Mouse (Mus musculus) CH12.LX (cell line): ENCODE measurements around the gene Sec24c. TPM values are rescaled to one million over a fixed set of nuclear protein-coding genes. Genes with fewer than 3 reads are reported as not detected.
A peak's percentile ranks its signal among the peaks of the same experiment; 100 is the strongest.

Experiments
- DNase-seq: peaks from one replicate; pipeline ENCODE4 v3.0.0-alpha.2; 2013; ENCODE audit errors: extremely low read depth
- H3K27ac ChIP-seq: 2 replicates; pipeline ENCODE4 v1.5.1; 2012; ENCODE audit warnings: low read depth, mild to moderate bottlenecking, control low read depth, moderate library complexity; ENCODE audit not compliant: insufficient read depth
- H3K27me3 ChIP-seq: replicated peaks from 2 replicates; pipeline ENCODE3; 2012; ENCODE audit warnings: inconsistent platforms
- H3K36me3 ChIP-seq, 2 experiments: replicated peaks in 1 of 2; 2 replicates each; pipeline versions ENCODE3 to v1.6.1; 2012; ENCODE audit warnings: inconsistent platforms in 1 of 2, low read length in 1 of 2, mild to moderate bottlenecking in 1 of 2, mixed read lengths in 1 of 2, moderate library complexity in 1 of 2; ENCODE audit not compliant: control insufficient read depth in 1 of 2, insufficient read depth in 1 of 2
- H3K4me1 ChIP-seq, 2 experiments: 2 replicates each; pipeline ENCODE4 v1.6.1; 2012; ENCODE audit warnings: inconsistent platforms in 1 of 2, moderate library complexity in 1 of 2; ENCODE audit not compliant: insufficient read depth in 2 of 2, control insufficient read depth in 1 of 2
- H3K4me2 ChIP-seq: 2 replicates; pipeline ENCODE4 v1.6.1; 2012; ENCODE audit warnings: low read depth, mild to moderate bottlenecking, control low read depth; ENCODE audit not compliant: poor library complexity, insufficient read depth, severe bottlenecking
- H3K4me3 ChIP-seq, 3 experiments: fragments of 150-350 bp in 1 of 3; sonication (generic) in 1 of 3; replicated peaks in 1 of 3; 2 replicates each; pipeline versions ENCODE3 to v1.5.1; 2011 to 2012; ENCODE audit warnings: low read depth in 2 of 3, low read length in 2 of 3, mild to moderate bottlenecking in 2 of 3, moderate library complexity in 2 of 3, control low read depth in 1 of 3, improper control_type of control experiment in 1 of 3, inconsistent platforms in 1 of 3, mixed read lengths in 1 of 3; ENCODE audit not compliant: poor library complexity in 1 of 3
- H3K79me2 ChIP-seq: replicated peaks from 2 replicates; pipeline ENCODE4 v1.6.1; 2012; ENCODE audit warnings: mild to moderate bottlenecking, moderate library complexity; ENCODE audit not compliant: control insufficient read depth, poor library complexity, insufficient read depth, severe bottlenecking; ENCODE audit errors: extremely low read depth
- H3K9ac ChIP-seq: 2 replicates; pipeline ENCODE4 v1.6.1; 2012; ENCODE audit warnings: low read depth, mild to moderate bottlenecking, control low read depth, moderate library complexity; ENCODE audit not compliant: insufficient read depth
- H3K9me3 ChIP-seq: replicated peaks from 2 replicates; pipeline ENCODE3; 2012; ENCODE audit warnings: low read length, inconsistent platforms, mixed read lengths
- CHD2 ChIP-seq: IDR thresholded peaks from 2 replicates; pipeline ENCODE4 v1.6.1; 2011; ENCODE audit warnings: low read length, improper control_type of control experiment
- E2F4 ChIP-seq: IDR thresholded peaks from 2 replicates; pipeline ENCODE4 v1.6.1; 2011; ENCODE audit warnings: low read depth, low read length, improper control_type of control experiment; ENCODE audit not compliant: insufficient replicate concordance
- ELF1 ChIP-seq: IDR thresholded peaks from 2 replicates; pipeline ENCODE4 v1.6.1; 2014; ENCODE audit warnings: low read depth, mild to moderate bottlenecking, inconsistent platforms, low read length, improper control_type of control experiment
- ETS1 ChIP-seq: conservative IDR thresholded peaks from 2 replicates; pipeline ENCODE4 v1.6.1; 2012; ENCODE audit warnings: low read depth, mild to moderate bottlenecking, inconsistent platforms, low read length, improper control_type of control experiment, moderate library complexity
- HCFC1 ChIP-seq: IDR thresholded peaks from 2 replicates; pipeline ENCODE4 v1.6.1; 2012; ENCODE audit warnings: low read depth, mild to moderate bottlenecking, inconsistent platforms, low read length, improper control_type of control experiment
- MAX ChIP-seq: IDR thresholded peaks from 2 replicates; pipeline ENCODE4 v1.6.1; 2011; ENCODE audit warnings: low read length, improper control_type of control experiment
- MAZ ChIP-seq: IDR thresholded peaks from 2 replicates; pipeline ENCODE4 v1.6.1; 2012; ENCODE audit warnings: low read depth, mild to moderate bottlenecking, inconsistent platforms, low read length, improper control_type of control experiment, moderate library complexity
- MEF2A ChIP-seq: IDR thresholded peaks from 2 replicates; pipeline ENCODE4 v1.6.1; 2014; ENCODE audit warnings: low read depth, mild to moderate bottlenecking, inconsistent platforms, low read length, improper control_type of control experiment, borderline replicate concordance
- MXI1 ChIP-seq: IDR thresholded peaks from 2 replicates; pipeline ENCODE4 v1.6.1; 2011; ENCODE audit warnings: mild to moderate bottlenecking, low read depth, low read length, improper control_type of control experiment
- MYC ChIP-seq: IDR thresholded peaks from 2 replicates; pipeline ENCODE4 v1.6.1; 2011; ENCODE audit warnings: low read depth, mild to moderate bottlenecking, improper control_type of control experiment, low read length
- NELFE ChIP-seq: IDR thresholded peaks from 2 replicates; pipeline ENCODE4 v1.6.1; 2011; ENCODE audit warnings: low read depth, low read length, improper control_type of control experiment
- POLR2A ChIP-seq: IDR thresholded peaks from 2 replicates; pipeline ENCODE4 v1.6.1; 2011; ENCODE audit warnings: low read depth, mild to moderate bottlenecking, improper control_type of control experiment, low read length
- POLR2AphosphoS2 ChIP-seq: IDR thresholded peaks from 2 replicates; pipeline ENCODE4 v1.6.1; 2011; ENCODE audit warnings: low read depth, low read length, improper control_type of control experiment
- TCF12 ChIP-seq: IDR thresholded peaks from 2 replicates; pipeline ENCODE4 v1.6.1; 2014; ENCODE audit warnings: low read depth, mild to moderate bottlenecking, inconsistent platforms, low read length, improper control_type of control experiment
- UBTF ChIP-seq: IDR thresholded peaks from 2 replicates; pipeline ENCODE4 v1.6.1; 2012; ENCODE audit warnings: low read depth, mild to moderate bottlenecking, inconsistent platforms, low read length, improper control_type of control experiment, moderate library complexity
- USF1 ChIP-seq: IDR thresholded peaks from 2 replicates; pipeline ENCODE4 v1.6.1; 2014; ENCODE audit warnings: low read depth, mild to moderate bottlenecking, inconsistent platforms, low read length, improper control_type of control experiment
- USF2 ChIP-seq: conservative IDR thresholded peaks from 2 replicates; pipeline ENCODE4 v1.6.1; 2011; ENCODE audit warnings: low read depth, low read length, improper control_type of control experiment
- dilution Hi-C: fragments of 300-500 bp; cut with MboI; formaldehyde crosslinking; loops from 2 replicates; pipeline ENCODE4 v1.14.3; 2020; ENCODE audit warnings: low sequenced_read_pairs; ENCODE audit not compliant: extremely low pct_unique_long_range_greater_than_20kb, extremely low pct_ligation_motif_present
- in situ Hi-C: fragments of 300-500 bp; cut with MboI; formaldehyde crosslinking; loops from 3 replicates; pipeline ENCODE4 v1.14.3; 2019; ENCODE audit warnings: low sequenced_read_pairs, low pct_ligation_motif_present, low pct_unique_long_range_greater_than_20kb, mixed read lengths
- polyA plus RNA-seq: library from polyadenylated mRNA; unstranded; fragments of >175 nt; gene quantifications from 2 replicates; pipeline ENCODE4 v1.2.1, GENCODE M21; 2012; ENCODE audit warnings: low read depth; ENCODE audit not compliant: insufficient read length
- total RNA-seq, 2 experiments: library from RNA; depleted of rRNA; stranded (reverse); fragments of 300-350 nt in 1 of 2; fragments of >200 nt in 1 of 2; gene quantifications; 2 replicates each; pipeline ENCODE4 v1.2.3; 2012 to 2014

The Sec24c gene
- total and polyA plus RNA-seq, 3 experiments, result 51.2 to 122 (median 95.9) TPM

DNA sequence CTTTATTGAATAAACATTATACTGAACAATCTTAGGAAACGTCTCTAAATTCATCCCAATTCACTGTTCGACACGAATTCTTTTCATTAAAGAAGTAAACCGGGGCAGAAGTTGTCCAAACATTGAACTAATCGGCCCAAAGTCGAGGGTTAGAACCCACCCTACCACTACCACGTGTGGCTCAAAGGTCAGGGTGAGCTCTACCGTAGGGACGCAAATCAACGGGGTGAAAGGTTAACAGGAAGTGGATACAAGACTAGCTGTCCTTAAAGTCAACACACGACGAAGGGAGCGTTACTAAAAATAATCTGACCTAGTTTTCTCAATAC, 409 bp upstream of the Sec24c start:
- H3K9me3 ChIP-seq, result peaks cover 9% of the 10 kb centered on the region
- peak overlapping the region; percentile 88; the same call in 1 of the 2 replicates for H3K4me2 ChIP-seq
- peaks cover 0 to 9% of the 10 kb centered on the region in 2 experiments; a peak in 2 of 4 replicates for H3K4me1 ChIP-seq
- dilution Hi-C loops, result no loop called here
- H3K27me3 ChIP-seq, result no peaks in the 10 kb centered on the region
- TF ChIP-seq USF1, result peak; percentile 31
- peak; percentile 62; the same call in 1 of the 2 replicates for TF ChIP-seq MEF2A
- TF ChIP-seq ETS1, result 0 out of 2 replicates have a peak, but pooled peaks have one; percentile 15
- TF ChIP-seq NELFE, result peak; percentile 11; the same call in 1 of the 2 replicates
- 0 out of 2 replicates have a peak, but pooled peaks have one; percentile 46 for TF ChIP-seq USF2
- TF ChIP-seq CHD2, result no peak
- TF ChIP-seq MAX, result peak; percentile 96
- TF ChIP-seq MXI1, result peak; percentile 95
- TF ChIP-seq HCFC1, result no peak
- TF ChIP-seq POLR2AphosphoS2, result peak; percentile 66; the same call in 1 of the 2 replicates
- TF ChIP-seq TCF12, result no peak
- no peak for TF ChIP-seq UBTF
- TF ChIP-seq MYC, result peak; percentile 99
- TF ChIP-seq, all 38 proteins: peak for 9
- Histone ChIP-seq H3K9ac (peak overlapping the region; percentile 45), H3K36me3 (peaks cover 29 to 39% of the 10 kb centered on the region in 2 experiments), H3K27ac (0 out of 2 replicates have a peak overlapping the region, but pooled peaks have one; percentile 37), H3K4me3 (peak overlapping the region; percentile 33 to 62 (median 60)), H3K79me2 (peaks cover 33% of the 10 kb centered on the region)
- DNase-seq, result no peak
- in situ Hi-C loops, result loop anchor here (10.0 kb wide), 1 partner anchor 279 kb away; the partner anchor contains the start of gene Mrps16

DNA sequence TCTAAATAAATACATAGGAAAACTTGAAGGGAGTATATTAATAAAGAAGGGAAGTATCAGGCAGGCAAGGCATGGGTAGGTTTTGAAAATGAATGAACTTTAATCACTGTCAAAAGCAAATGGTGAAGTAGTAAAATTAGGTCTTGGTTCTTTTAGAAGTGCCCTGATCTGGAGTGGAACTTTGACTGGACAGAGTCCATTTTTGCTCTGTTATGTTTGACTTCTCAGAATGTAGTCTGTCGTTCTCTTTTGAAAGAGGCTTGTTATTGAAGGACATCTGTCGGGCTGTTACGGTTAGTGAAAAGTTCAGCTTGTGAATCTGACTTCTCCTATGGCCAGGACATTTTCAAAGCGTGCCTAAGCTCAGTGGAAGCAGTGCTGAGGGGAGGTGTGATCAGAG, 3.8 kb downstream of the Sec24c start:
- peaks cover 33% of the 10 kb centered on the region for H3K79me2 ChIP-seq
- DNase-seq, result no peak
- H3K9me3 ChIP-seq, result peaks cover 9% of the 10 kb centered on the region
- H3K4me3 ChIP-seq, result no peak overlapping the region
- peaks cover 64 to 75% of the 10 kb centered on the region in 2 experiments for H3K36me3 ChIP-seq
- no peak overlapping the region for H3K4me2 ChIP-seq
- H3K27ac ChIP-seq, result no peak overlapping the region
- in situ Hi-C loops, result loop anchor here (5.0 to 10.0 kb wide), 2 partner anchors 49 to 283 kb away; partner anchors contain the start of gene Mrps16
- TF ChIP-seq ELF1 (no peak), POLR2A (no peak), E2F4 (no peak), MAZ (no peak)
- TF ChIP-seq, all 38 proteins: peak for 0
- Histone ChIP-seq H3K4me1 (peaks cover 14 to 27% of the 10 kb centered on the region in 2 experiments), H3K9ac (no peak overlapping the region), H3K27me3 (no peaks in the 10 kb centered on the region)
- dilution Hi-C loops, result no loop called here
